Mouse (Mus musculus) left cerebral cortex, adult 18-20 months (tissue): Measurements from ENCODE around the gene Plpp3. TPM values are rescaled to one million over a fixed set of nuclear protein-coding genes. Genes with fewer than 3 reads are reported as not detected.

Experiments used
- DNase-seq, 2 experiments: peaks; one replicate each; pipeline ENCODE4 v3.0.0; 2021 to 2022; ENCODE audit warnings: low spot score in 2 of 2, mixed read lengths in 1 of 2
- total RNA-seq, 2 experiments: library from RNA; stranded (reverse); gene quantifications; 2 replicates each; pipeline ENCODE4 v1.2.3; 2021

Plpp3 gene
- total RNA-seq, 2 experiments from 2014 or later, result 164 to 176 TPM

DNA sequence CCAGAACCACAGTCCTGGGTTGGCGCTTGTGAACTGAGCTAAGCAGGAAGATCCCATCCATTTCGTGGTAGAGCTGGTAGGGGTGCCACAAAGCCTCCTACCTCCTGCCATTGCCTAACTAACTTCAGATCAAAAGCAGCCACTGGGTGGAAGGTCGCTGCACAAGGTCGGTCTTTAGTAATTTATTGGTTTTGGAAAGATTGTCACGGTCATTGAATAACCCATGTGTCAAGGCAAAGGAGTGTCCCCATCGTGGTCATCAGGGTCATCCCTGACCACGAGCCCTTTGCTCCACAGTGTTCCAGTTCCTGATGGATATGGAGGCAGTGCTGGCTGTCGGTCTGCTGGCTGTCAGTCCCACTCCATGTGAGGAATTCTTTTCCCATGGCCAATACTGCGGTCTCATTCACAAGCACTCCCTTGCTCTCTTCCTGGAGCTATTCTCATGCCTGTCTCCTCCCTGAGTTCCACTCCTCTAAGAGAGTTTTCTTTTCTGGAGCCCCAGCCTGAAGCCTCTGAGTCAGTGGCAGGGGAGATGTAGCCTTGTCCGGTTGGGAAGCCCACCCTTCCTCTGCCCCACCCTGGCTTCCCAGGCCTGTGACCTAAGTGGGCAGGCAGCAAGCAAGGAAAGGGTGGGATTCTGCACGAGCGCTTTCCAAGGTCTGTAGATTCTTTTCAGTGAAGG lies 58.7 kb downstream of the Plpp3 start:
- DNase-seq, result no peak

DNA sequence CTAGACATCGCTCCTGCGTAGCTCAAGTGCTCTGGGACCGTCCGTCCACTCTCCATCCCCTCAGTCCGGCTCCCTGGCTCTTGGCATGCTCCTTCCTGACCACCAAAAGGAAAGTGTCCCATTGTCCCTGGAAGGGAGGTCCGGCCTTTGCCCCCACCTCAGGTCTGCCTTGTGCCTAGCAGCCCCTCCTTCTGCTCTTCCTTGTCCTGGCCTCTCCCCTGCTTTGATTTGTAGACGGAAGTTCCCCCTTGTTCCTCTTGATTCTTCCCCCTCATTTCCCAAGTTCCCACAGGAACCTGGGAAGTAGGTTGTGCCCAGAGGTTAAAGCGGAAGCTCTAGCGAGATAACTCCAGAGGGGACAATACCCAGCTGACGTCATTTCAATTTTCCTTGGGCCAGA lies 61.1 kb downstream of the Plpp3 start:
- no peak for DNase-seq

DNA sequence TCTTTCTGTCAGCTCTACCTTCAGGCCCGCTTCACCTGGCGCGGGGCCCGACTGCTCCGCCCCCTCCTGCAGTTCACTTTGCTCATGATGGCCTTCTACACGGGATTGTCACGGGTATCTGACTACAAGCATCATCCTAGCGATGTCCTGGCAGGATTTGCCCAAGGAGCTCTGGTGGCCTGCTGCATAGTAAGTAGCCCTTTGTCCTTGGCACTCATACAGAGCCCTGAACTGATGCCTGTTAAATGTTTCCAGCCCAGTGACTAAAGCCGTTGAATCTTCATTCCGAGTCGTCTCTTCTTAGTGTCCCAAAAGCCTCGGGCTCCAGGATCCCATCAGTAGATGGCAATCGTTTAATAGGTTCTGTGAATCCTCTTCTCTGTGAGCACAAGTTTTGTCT lies 62.2 kb downstream of the Plpp3 start:
- no peak for DNase-seq

DNA sequence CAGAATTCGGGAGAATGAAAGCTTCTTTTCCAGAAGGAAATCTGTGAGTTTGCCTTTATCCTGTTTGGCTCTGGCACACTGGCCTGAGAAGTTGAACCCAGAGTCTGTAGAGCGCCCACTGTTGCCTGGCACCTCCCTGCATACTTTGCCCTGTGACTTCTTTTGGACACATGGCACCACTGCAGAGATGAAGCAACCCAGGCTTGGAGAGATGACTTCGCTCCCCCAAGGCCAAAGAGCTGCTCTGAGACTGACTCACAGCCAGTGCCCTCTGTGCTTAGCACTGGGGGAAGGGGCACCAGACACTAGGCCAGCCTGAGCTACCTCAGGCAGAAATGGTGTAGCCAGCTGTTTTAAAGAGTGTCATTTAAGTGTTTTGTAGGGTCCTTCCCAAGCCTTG lies 63.7 kb downstream of the Plpp3 start:
- no peak for DNase-seq

DNA sequence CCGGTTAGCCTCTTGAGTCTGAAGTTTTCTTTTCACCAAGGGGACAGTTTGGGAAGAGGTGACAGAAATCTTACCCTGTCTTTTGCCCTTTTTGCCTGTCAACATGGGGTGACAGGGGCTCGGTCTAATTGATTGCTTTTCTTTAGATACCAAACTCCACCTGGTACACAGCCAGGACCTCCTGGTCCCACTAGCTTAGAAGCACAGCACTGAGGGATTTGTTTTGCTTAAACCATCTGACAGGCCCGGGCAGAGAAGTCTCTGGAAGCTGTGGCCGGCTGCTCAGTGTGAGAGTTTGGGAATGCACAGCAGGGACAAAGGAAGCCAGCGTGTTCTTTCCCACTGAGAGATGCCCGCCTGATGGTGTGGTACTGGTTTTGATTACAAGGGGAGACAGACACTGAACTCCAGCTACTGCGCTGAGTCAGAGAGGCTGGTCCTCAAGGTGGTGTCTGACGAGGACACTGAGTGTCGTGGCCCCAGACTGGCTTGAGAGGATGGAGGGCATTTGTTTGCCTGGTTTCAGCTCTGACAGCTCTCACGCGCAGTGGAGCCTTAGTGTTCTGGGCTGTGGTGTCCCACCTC lies 64.2 kb downstream of the Plpp3 start:
- DNase-seq, result no peak

DNA sequence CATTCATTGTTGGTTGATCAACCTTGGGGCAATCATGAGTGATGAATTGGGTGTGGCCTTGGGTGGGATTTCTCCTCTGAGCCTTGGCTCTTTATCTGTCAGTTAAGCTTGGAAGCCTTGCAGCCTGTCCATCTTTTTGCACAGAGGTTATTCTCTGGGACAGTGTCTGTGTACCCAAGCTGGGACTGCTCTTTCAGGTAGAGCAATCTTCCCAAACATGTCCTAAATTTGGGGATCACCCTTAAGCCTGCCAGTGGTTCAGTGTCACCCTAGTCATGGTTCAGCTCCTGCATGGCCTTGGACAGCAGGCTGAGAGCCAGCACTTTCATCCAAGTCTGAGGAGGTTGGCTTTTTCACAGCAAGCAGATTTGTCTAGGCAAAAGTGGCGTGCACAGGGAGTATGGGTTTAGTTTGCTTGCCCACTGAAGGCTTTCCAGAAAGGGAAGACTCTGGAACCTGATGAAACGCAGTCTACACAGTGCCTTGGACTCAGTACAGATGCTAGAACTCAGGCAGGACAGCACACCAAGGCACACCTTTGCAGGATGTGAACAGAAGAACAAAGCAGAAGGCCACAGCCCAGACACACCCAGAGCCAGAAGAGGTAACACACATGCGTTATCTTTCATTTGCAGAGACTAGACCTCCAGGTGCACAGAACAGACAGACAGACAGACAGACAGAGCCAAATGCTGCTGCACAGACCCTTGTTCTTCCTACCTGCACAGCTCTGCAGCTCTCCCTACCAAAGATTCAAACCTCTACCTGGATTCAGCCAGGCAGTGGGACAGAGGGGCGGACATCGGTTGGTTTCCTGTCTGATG lies 66.2 kb downstream of the Plpp3 start:
- DNase-seq, result no peak

DNA sequence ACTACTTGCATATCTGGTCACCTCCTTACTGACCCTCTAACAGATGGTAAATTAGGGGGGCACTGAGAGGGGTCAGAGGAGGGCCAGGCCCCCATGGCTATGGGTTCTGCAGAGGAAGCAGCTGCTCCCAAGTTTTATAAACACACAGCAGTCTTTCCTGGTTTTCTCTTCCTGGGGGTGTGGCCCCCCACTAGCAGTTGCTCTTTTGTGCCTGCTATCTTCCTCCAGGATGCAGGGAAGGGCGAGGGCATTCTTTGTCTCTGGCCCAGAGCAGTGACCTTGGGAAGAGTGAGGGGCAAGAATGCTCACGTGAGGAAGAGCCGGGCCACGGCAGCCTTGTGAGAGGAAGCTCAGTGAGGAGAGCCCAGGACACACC lies 66.8 kb downstream of the Plpp3 start:
- DNase-seq, result no peak

DNA sequence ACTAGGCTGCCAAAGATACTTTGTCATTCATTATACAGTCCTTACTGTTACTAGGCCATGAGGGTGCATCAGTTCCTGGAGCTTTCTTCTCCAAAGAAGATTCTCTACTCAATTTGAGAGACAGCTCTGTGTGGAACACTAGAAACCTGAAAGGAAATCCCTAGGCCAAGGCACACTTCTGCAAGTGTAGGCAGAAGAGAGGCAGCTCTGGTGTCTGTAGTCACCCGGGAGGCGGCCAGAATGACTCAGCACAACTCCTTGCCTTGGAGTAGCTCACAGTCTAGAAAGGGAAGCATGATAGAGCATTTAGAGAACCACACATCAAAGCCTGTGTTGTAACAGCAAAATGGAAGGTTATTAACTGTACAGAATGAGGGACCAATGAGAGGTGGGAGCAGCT lies 68.4 kb downstream of the Plpp3 start:
- DNase-seq, result peak; percentile 60

DNA sequence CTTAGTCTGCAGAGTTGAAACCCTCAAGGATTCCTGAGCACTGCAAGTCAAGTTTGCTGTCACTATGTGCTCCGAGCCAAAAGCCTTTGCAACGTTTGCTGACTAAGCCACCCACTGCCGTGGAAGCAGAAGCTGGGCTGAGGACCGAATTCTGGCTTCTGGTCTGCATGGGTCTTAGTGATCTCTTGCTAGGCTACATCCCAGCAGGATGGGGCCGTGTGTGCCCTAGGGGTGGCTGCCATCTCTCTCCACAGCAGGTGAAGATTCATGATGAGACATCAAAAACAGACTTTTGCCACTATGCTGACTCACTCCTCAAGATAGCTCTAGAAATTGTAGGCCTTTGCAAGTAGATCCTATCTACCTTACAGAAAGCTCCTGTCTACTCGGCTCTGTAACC lies 69.2 kb downstream of the Plpp3 start:
- peak; percentile 9 to 23 for DNase-seq

DNA sequence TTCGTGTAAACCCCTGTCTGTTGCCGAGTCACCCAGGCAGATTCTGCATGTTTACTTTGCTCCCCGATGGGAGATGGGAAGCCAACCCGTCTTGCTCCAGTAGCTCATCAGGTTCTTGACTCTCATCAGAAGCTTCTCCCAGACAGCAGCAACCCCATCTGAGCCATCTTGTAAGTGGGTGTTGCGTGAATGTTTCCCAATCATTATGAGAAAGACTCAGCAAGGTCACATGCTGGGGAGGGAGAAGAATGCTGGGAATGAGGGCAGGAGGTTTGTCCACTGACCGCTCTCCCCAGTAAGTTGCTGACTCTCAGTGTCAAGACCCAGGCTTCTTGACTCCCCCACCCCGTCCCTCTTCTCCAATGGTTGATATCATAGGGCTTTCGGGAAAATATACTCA lies 73.0 kb downstream of the Plpp3 start:
- DNase-seq, result no peak

DNA sequence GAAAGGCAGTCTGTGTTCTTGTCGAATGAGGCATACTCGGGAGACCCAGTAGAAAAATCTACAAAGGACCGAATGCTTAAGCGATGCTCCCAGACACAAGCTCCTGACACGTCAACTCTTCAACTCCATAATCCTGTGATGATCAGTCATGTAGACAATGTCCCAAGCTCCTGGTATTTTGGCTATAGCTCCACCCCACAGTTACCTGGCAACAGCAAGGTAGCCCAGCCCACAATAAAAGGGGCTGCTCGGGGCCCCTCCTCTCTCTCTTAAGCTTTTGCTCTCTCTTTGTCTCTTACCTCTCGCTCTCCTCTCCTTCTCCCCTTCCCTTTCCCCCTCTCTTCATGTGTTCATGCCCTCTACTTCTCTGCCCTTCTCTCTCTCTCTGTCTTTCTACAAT lies 83.1 kb downstream of the Plpp3 start:
- no peak for DNase-seq

DNA sequence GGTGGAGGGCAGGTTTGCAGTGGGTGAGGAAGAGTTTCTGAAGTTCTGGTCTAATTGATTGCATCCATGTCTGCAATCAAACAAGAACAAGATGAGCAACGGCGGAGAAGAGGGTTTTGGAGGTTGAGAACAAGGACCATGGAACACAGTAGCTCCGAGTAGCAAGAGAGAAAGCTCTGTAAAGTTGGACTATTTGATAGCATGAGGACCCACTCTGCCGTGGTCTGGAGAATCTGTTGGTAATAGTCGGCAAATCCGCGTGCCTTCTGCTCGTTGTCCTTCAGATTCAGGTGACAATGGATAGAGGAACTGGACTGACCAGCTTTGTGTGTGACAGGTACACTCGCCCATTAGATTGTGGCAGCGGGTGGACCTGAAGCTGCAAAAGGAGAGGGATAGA lies 87.8 kb downstream of the Plpp3 start:
- no peak for DNase-seq

DNA sequence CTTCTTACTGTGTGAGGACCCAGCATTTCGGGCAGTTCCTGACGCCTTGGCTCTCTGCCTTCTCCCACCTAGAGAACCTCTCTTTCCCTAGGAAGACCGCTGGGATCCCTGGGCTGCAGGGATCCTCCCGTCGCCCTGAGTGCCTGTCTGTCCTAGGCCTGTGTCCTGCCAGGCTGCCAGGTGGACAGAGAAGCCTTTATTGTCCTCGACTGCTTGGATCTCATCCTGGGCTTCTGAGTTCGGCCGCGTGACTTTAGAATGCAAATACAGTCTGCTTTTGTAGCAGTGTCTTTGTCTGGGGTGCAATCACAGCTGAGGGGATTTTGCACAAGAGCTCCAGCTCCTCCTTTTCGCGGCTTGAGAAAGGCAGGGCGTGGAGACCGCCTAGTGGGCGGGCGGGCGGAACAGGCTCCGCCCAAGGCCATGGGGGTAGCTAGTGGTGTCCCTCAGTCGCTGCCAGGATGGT lies 88.4 kb downstream of the Plpp3 start:
- peak; percentile 6 to 23 for DNase-seq

DNA sequence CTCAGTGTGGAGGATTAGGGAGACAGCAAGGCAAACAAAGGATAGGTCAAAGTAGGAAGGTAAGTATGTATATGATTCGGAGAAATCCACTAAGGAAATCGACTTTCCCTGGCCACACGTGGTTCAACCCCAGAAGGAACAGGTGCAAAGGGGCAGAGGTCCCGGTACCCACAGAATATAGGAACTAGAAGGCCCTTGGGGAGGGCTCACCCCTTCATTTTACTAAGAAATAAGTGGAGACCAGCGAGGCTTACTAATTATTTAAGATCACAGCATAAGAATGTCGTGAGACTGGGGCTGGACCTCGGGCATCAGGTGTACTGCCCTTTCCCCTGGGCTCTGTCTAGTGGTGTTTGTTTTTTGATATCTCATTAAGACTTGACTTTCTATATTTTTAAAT lies 89.2 kb downstream of the Plpp3 start:
- no peak for DNase-seq

DNA sequence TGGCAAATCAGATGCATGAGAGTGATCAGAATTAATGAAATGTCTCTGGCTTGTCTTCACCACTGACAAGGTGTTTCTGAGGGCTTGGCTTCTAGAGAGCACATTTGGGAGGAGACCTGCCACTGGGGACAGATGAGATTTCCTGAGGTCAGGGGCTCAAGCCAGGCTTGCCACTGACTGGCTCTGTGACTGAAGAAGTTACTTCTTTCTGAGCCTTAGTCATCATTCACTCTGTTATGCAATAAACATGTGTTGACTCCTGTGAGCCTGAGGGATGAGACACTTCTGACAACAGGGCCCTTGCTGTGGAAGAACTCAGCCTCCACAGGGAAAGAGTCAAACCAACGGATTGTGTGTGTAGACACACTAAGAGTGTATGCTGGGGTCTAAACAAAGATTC lies 91.0 kb downstream of the Plpp3 start:
- no peak for DNase-seq

DNA sequence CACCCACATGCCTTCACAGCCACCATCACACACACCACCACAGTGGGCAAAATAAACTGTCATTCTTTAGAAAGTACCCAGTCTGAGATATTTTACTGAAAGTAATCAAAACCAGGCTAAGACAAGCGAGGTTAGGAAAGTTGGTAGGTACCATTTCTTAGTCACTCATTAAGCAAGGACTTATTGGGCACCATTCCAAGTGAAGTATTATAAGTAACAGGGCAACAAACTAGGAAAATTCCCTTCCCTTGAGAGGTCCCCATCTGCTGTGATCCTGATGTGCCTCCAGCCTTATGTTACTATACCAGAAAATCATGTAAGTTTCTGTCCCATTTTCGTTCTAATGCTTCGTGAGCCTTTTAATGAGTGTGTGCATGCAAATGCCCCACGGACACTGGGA lies 92.1 kb downstream of the Plpp3 start:
- no peak for DNase-seq

DNA sequence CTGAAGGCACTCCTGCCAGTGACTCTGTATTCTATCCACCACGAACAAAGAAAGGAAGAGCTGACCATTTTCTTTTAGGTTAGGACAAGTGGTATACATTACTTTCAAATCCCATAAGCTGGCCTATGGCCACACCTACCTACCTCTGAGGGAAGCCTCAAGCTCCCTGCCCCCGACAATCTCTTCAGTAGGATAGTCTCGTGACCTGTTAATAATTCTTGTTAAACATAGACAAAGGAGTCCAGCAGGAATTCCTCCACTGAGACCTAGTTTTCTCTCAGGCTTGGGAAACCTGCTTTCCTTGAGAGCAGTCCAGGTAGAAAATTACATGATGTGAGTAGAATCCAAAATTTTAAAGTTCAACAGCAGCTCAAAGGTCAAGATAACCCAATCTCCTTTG lies 93.8 kb downstream of the Plpp3 start:
- DNase-seq, result no peak

DNA sequence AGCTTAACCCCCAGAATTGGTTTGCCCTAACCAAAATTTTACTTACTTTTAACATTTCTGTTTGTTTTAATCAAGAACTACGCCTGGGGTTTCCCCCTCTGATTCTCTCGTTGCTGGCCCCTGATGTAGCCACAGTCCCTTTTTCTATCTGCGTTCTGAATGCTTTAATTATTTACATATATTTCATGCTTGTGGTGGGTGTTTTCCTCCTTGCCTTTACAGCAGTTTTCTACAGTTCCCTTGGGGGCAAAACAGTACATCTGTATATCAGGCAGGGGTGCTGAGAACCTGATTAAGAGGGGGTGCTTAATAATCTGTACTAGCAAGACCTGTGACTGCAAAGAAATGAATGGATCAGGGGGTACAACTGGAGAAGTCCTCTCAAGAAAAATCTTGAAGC lies 94.9 kb downstream of the Plpp3 start:
- DNase-seq, result no peak

DNA sequence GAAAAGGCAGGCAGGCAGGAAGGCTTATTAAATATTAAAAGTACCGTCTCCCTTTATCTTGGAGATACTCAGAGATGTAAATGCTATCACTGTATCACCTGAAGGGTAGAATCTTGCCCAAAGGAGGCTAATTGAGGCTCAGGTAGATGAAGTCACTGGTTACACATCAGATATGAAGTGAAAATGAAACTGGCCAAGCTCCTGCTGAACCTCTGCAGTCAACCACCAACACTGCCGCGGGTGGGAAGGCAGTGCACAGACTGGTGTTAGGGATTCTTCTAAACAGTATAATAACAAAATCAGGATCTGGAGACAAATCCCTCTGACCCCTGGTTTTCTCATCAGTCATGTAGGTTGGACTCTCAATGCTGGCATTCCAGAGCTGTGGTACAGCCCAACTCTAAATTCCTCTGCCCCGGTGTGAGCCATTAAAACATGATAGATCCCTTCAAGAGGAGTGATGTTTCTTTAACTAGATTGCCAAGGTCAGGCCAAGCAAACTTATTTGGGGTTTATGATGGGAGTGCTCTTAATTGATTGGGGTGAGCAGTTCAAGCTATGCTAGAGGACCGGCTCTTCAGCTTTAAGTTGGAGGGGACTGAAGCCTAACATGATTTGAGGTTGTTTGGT lies 95.5 kb downstream of the Plpp3 start:
- DNase-seq, result no peak

DNA sequence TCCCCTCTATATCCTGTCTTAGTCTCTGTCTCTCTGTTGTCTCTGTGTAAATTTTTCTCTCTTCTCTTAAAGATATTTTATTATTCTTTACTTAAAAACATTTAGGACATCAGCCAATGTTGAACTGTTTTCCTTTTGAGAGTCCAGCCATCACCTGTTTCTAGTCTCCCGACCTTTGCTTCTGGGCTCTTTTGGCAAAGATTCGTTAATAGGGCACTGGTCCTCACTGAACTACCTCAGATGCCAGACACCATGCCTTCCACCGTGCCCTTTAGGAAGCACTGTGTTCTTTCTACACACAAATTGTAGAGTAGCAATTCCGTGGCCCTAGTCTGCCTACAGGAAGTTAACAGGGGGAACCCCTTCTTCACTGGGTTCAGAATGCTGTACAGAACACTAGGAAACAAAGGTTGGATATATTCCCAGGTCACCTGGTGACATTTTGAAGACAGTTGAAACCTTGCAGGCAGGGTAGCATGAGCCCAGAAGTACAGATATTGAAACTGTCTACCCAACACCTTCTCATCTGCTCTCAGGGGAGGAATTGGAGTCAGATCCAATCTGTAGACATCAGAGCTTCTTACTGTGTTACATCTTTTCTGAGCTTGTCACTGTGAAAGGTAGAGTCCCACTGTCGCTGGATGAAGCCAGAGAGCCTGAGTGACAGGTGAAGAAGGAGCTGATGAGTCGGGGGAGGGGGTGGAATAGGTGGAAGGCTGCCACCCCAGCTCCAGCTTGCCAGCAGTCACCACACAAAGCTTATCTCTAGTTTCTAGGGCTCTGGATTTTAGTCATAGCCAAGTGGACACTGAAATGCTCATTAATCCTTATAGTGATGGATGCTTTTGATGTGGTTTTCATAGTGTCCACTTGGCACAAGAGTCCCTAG lies 96.5 kb downstream of the Plpp3 start:
- DNase-seq, result no peak

DNA sequence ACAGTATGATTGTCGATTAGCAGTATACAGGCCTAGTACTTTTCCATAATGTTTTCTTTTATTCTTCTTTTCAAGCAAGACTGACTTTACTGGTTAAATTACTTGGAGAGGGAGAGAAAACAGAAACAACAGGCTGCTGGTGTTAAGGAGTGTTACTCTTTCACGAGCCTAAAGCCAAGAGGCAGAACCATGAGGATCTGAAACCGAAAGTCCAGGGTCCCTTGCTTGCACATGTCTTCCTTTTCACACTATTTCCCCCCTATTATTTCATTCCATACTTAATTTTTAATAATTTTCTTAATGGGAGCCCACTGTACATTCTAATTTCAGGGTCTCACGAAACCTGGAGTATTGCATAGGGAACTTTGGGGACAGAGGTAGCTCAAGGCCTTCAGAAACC lies 97.2 kb downstream of the Plpp3 start:
- DNase-seq, result no peak
